Mouse (Mus musculus) adrenal gland, adult (tissue): ENCODE measurements around the gene Sv2b.
A peak's percentile ranks its signal among the peaks of the same experiment; 100 is the strongest.
"Not testable (repeated sequence)": the region's sequence is repeated elsewhere in the genome, so short reads cannot be mapped to it uniquely, and the experiment has no call there.

Source experiments
- DNase-seq, 2 experiments: peaks; one replicate each; pipeline ENCODE4 v3.0.0; 2022 to 2023; ENCODE audit warnings: low spot score in 1 of 2; ENCODE audit not compliant: inconsistent age in 2 of 2

Gene Sv2b

GRCm38 (mm10) chr7:75308457-75309312 lies at the start of gene Sv2b:
TSS of gene Sv2b (minus strand) at chr7:75309262.
- peak; percentile 16 to 58 for DNase-seq

DNA sequence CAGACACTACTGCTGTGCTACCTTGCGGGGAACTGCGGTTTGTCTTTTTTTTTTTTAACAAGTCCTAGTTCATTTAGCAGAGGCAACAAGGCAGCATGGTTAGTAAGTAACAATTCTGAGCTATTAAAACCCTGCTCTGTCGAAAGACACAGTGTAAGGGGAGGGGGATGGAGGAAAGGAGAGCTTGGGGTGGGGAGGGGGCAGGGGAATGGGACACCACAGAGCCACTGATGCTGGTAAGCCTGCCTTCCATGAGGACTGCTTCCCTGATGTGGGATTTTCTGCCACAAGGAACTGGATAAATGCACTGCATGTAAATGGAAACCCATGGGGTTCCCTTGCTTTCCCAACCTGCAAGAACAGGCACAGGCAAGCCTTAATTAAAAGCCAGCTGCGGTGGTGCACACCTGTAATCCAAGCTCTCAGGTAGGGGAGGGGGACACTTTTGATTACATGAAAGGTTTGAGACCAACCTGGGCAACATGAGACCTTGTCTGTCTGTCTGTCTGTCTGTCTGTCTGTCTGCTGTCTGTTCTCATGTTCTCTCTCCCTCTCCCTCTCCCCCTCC lies 49.3 kb upstream of the Sv2b start:
- DNase-seq, result no peak

DNA sequence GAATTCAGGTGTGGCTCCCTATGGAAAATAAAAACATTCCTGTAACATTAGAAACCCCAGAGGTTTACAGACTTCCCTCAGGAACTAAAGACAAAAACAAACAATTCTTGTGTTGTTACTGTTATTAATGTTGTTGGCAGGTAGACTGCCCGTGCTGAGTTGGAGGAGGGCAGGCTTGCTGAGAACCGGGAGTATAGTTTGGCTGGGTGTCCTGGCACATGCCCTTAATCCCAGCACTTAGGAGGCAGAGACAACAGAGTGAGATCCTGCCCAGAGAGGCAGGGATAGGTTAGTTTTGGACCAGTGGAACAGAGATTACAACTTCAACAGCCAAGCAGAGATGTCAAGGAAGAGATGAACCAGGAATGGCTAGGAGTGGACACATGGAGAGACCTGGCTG lies 46.5 kb upstream of the Sv2b start:
- no peak for DNase-seq

DNA sequence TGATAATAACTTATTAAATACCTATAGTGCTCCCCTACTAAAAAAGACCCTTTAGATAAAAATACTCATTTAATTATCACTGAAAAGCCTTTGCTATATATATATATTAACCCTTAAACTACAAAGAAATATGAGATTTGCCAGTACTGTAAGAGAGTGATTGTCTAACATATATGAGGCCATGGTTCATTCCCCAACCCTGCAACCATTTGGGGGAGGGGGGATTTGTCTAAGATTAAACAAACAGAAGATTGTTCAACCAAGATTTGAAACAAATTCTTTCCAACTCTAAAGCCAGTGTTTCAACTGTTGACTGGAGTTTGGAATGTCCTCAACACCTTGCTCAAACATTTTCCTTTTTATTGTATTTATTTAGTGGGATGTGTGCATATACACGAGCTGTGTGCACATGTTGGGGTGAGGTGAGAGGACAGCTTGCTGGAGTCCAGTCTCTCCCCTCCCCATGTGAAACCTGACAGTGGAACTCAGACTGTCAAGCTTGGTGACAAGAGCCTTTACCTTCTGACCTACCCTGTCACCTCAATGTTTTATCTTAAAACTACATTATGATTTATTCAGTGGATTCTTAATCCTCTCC lies 43.8 kb upstream of the Sv2b start:
- DNase-seq, result no peak

DNA sequence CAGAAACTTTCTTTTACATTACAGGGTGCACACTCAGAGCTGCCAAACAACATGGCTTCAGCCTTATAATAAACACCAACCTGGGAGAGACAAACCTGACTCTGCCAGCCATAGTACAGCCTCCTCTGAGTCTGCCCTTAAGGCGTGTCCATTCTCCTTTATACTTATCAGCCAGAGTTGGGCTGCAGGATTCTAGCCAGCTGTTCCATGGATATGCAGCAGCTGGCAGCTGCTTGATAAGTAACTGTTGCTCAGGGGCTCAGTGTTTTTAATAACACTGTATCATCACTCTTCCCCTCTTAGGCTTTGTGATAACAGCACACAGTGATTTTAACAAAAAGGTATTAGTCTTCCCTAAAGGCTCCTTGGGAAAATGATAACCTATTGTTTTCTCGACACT lies 41.1 kb upstream of the Sv2b start:
- DNase-seq, result no peak

- no peak for DNase-seq
These were observed 23.2 kb upstream of the Sv2b start for GRCm38 (mm10) chr7:75332311-75332710.

GRCm38 (mm10) chr7:75329740-75330142 lies 20.7 kb upstream of the Sv2b start:
- no peak for DNase-seq

DNA sequence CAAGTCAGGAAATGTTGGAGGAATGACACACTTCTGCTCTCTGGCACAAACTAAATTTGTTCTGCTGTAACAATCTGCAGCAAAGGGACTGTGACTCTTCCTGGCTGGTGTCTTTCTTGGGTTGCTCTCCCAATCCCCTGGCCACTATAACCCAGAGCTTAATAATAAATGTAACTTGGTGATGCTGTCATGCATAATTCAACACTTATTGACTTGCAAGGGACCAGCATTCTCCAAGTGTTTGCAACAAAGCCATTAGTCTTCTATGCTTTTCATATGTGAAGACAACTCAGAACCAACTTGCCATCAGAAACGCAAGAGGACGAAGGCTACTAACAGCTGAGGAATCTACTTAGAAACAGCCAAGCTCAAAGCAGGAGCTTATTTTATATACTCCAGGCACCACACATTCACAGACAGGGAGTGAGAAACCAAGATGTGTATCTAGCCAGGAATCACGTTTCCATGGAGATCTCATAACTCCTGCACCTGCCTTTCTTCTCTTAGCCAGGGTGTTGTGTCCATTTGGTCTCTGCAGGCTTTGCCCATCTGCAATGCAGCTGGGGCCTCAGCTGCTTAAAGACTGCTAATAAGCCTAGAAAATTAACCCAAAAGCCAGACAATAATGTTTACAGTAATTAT lies 19.8 kb upstream of the Sv2b start:
- no peak for DNase-seq

GRCm38 (mm10) chr7:75325273-75325672 lies 16.2 kb upstream of the Sv2b start:
- DNase-seq, result no peak

- not testable (repeated sequence) for DNase-seq
These were observed 13.7 kb upstream of the Sv2b start for GRCm38 (mm10) chr7:75322742-75323141.

DNA sequence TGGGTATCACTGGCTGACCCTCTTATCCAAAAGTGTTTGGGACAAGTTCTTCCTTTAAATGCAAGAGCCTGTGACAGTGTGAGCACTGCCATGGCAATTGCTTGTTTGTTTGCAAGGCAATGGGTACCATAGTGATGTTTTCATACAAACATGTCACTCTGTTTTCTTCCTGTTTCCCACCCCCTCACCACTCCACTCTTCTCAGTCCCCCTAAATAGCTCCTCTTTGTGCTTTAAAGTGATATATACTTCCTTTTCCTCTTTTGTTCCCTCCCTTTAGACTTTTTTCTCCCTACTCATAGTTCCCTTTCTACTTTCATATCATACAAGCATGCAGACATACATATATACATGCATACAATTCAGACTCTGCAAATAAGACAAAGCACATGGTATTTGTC lies 10.9 kb upstream of the Sv2b start:
- DNase-seq, result no peak

GRCm38 (mm10) chr7:75318320-75318719 lies 9.3 kb upstream of the Sv2b start:
- no peak for DNase-seq

- DNase-seq, result no peak
These were observed 5.8 kb upstream of the Sv2b start for GRCm38 (mm10) chr7:75314873-75315272.

DNA sequence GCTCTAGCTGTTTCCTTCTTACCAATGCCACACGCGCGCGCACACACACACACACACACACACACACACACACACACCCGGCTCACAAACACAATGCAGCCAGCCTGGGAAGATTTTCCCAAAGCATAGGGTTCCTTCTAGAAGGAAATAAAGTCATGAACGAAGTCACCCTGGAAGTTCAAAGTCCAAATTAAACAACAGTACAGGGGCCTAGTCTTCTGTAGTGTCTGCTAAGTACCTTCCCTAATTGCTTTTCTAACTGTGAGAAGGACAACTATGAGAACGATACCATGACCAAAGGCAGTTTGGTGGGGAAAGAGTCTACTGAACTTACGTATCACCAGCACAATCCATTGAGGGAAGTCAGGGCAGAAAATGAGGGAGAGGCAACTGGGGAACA lies 508 bp upstream of the Sv2b start:
- DNase-seq, result no peak

GRCm38 (mm10) chr7:75308140-75308456 lies 964 bp downstream of the Sv2b start:
- DNase-seq, result peak in 1 of 2 experiments; percentile 22

DNA sequence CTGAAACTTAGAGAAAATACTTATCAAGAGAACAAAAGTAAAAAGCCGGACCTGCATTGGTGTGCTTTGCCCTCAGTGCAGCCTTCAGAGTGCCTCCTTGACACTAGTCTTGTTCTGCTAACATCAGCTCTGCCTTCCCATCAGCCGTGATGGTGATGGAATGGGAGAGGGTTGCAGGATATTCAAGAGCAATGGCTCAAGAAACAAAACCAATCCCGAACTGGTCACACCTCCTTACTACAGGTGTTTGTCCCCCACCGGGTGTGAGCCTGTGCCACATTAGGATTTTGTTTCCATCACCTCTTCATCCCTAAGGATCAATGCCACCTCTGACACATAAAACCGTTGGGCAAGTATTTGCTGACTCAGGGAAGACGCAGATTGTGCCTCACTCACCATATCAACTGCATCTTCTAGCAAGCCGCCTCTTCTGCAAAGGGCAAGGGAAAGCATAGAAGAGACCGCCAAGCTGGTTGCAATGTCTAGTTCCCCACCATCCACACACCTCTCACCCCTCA lies 1.4 kb downstream of the Sv2b start:
- no peak for DNase-seq

DNA sequence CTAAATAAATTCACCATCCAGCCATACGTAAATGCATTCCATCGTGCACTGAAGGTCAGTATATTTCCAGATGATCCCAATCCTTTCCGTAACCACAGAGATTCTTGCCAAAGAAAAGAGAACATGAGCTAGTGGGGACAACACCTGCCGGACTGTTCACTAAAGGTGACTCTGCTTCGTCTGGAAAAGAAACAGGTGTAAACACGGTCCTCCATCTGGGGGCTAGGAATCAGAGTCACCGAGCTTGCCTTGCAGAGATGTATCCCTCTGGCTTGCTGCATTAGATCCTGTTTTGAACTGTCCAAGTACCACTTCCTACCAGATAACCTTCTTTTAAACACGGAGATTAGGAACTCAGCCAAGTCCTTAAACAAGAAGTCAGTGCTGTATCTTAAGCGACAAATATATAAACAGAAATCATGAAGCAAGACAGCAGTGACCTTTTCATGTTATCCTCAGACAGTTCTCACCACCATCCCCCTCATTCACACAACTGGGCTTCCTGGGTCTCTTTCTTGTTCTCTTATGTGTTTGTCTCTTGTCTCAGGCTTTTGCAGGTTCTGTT lies 3.1 kb downstream of the Sv2b start:
- DNase-seq, result no peak

GRCm38 (mm10) chr7:75302523-75303215 lies 6.4 kb downstream of the Sv2b start:
- peak; percentile 52 to 67 for DNase-seq

GRCm38 (mm10) chr7:75299245-75299644 lies 9.8 kb downstream of the Sv2b start:
- DNase-seq, result no peak

DNA sequence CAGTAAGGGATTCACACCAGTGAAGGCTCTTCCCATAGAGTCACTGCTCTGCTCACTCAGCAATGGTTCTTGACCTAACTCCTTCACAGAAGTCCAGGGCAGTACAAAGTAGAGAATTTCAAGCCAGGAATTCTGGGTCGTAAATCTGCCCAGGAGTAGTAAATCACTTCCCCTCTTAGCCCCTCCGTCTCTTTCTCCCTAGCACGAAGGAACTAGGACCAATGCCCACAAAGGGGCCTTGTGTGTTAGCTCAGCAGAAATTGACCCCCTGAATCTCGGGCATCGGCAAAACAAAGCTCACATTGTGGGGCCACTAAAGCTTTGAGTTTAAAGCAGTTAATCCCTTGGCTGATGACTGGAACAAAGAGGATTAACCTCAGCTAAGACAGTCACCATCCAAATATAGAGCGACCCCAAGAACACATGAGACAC lies 12.4 kb downstream of the Sv2b start:
- DNase-seq, result no peak
